ENCODE assay signal across 17 mouse cellular contexts in genomic region chr14:21565541-21566353, GRCm38 (mm10).
DNase-seq lines count a peak whose midpoint lies in the region; ATAC-seq lines count a peak whose summit lies in the region.
"Had no signal": no experiment of that assay in that cellular context is flagged by ENCODE, and none has a peak within 500 bp of the region (broad histone marks: within the 10 kb centered on the region; RNA-seq: fewer than 3 reads in every experiment).

No protein-coding gene starts in this region.

- DNase-seq in frontal cortex, postnatal 10 days (ENCODE audit: low spot score in 2 of 2) = no peak
- peak; percentile 32 to 46 for DNase-seq in left cerebral cortex, postnatal 14 days (ENCODE audit: low spot score in 2 of 2)
- no peak for DNase-seq in left cerebral cortex, postnatal 4 days
- peak; percentile 33 for DNase-seq in NIH3T3 (ENCODE audit: low read depth)
- DNase-seq: cerebellum, adult 2 months; heart, adult 18-20 months; heart, postnatal 36 days; kidney, postnatal 36 days; liver, embryonic 13.5 days; right cerebral cortex, postnatal 4 days had no signal

- WGBS in embryonic facial prominence, embryonic 15.5 days = 73% methylated on average over 10 of the region's 10 CpGs
- WGBS in hindbrain, embryonic 13.5 days = 94% methylated on average over 10 of the region's 10 CpGs

- H3K4me3 ChIP-seq in embryonic facial prominence, embryonic 15.5 days (replicated peaks) = no peak overlapping the region
- H3K4me3 ChIP-seq in hindbrain, embryonic 13.5 days = no peak overlapping the region
- H3K4me3 ChIP-seq: heart, embryonic 13.5 days; hindbrain, embryonic 15.5 days; intestine, embryonic 15.5 days; liver, embryonic 13.5 days; midbrain, embryonic 10.5 days had no signal

- no peak overlapping the region for H3K4me2 ChIP-seq in embryonic facial prominence, embryonic 15.5 days (replicated peaks)
- no peak overlapping the region for H3K4me2 ChIP-seq in hindbrain, embryonic 13.5 days
- H3K4me2 ChIP-seq: heart, embryonic 13.5 days; hindbrain, embryonic 15.5 days; intestine, embryonic 15.5 days; liver, embryonic 13.5 days had no signal

- no peaks in the 10 kb centered on the region for H3K9me3 ChIP-seq in embryonic facial prominence, embryonic 15.5 days (replicated peaks)
- no peaks in the 10 kb centered on the region for H3K9me3 ChIP-seq in hindbrain, embryonic 13.5 days
- H3K9me3 ChIP-seq: heart, embryonic 13.5 days; hindbrain, embryonic 15.5 days; intestine, embryonic 15.5 days; liver, embryonic 13.5 days; midbrain, embryonic 10.5 days had no signal

- H3K36me3 ChIP-seq in embryonic facial prominence, embryonic 15.5 days = no peaks in the 10 kb centered on the region
- H3K36me3 ChIP-seq in hindbrain, embryonic 13.5 days = no peaks in the 10 kb centered on the region
- H3K36me3 ChIP-seq: heart, embryonic 13.5 days; hindbrain, embryonic 15.5 days; intestine, embryonic 15.5 days; liver, embryonic 13.5 days; midbrain, embryonic 10.5 days had no signal

- peak overlapping the region; percentile 18; the same call in 1 of the 2 replicates for H3K27ac ChIP-seq in embryonic facial prominence, embryonic 15.5 days (replicated peaks)
- H3K27ac ChIP-seq in hindbrain, embryonic 13.5 days = no peak overlapping the region
- H3K27ac ChIP-seq: heart, embryonic 13.5 days; hindbrain, embryonic 15.5 days; intestine, embryonic 15.5 days; liver, embryonic 13.5 days; midbrain, embryonic 10.5 days had no signal

- H3K4me1 ChIP-seq in embryonic facial prominence, embryonic 15.5 days = peaks cover 23% of the 10 kb centered on the region
- H3K4me1 ChIP-seq in hindbrain, embryonic 13.5 days (replicated peaks) = peaks cover 37% of the 10 kb centered on the region

- intact Hi-C loops in left cerebral cortex, postnatal 14 days (cut with DNase I) = no loop called here
- intact Hi-C loops in left cerebral cortex, postnatal 4 days (cut with DNase I) = no loop called here

- peak; percentile 46 for ATAC-seq in frontal cortex, adult (ENCODE audit: low TSS enrichment)
- no peak for ATAC-seq in embryonic facial prominence, embryonic 15.5 days (ENCODE audit: insufficient number of reproducible peaks, low FRiP score, low TSS enrichment, low read depth)
- no peak for ATAC-seq in hindbrain, embryonic 13.5 days (ENCODE audit: low FRiP score)
- ATAC-seq: intestine, embryonic 15.5 days had no signal

- no peak overlapping the region for H3K9ac ChIP-seq in embryonic facial prominence, embryonic 15.5 days
- no peak overlapping the region for H3K9ac ChIP-seq in hindbrain, embryonic 13.5 days
- H3K9ac ChIP-seq: heart, embryonic 13.5 days; hindbrain, embryonic 15.5 days; intestine, embryonic 15.5 days; liver, embryonic 13.5 days had no signal

- no peaks in the 10 kb centered on the region for H3K27me3 ChIP-seq in embryonic facial prominence, embryonic 15.5 days
- H3K27me3 ChIP-seq in hindbrain, embryonic 13.5 days = no peaks in the 10 kb centered on the region
- H3K27me3 ChIP-seq: heart, embryonic 13.5 days; hindbrain, embryonic 15.5 days; intestine, embryonic 15.5 days; liver, embryonic 13.5 days had no signal

Comparison
In these comparisons a context has a peak if more than half of its experiments do, and no peak if none do; other contexts are left out.
1. DNase-seq: peak in left cerebral cortex, postnatal 14 days (2 of 2) and NIH3T3 (single experiment); none in frontal cortex, postnatal 10 days (0 of 2) and left cerebral cortex, postnatal 4 days (single experiment).